Comparison of ENCODE assay signal across 20 mouse cellular contexts in the genomic region with DNA sequence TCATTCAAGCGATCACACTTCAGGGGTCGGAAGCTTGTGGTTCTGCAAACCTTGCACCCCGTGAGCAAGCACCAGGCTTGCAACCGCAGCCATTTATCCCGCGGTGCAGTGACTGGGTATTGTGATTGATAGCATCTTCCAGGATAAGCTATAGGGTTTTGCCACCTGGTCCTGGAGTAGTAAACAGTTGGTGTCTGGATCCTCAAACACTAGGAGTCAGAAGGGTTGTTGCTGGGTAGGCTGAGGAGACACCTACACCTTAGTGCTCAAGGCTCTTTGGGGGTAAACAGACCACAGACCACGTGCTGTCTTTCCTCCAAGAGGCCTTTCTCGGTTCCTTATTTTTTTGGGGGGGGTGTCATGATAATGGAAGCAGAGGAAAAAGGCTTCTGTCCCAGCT. TPM values are rescaled to one million over a fixed set of nuclear protein-coding genes. Genes with fewer than 3 reads are reported as not detected.
"Had no signal": no experiment of that assay in that cellular context is flagged by ENCODE, and none has a peak within 500 bp of the region (broad histone marks: within the 10 kb centered on the region; RNA-seq: fewer than 3 reads in every experiment).

No protein-coding gene starts in this region.

- ATAC-seq: intestine, postnatal 0 days; liver, postnatal 0 days had no signal

- DNase-seq: kidney, adult 8-10 months; kidney, postnatal 4 days; liver; liver, embryonic 13.5 days; liver, postnatal 0 days; lung, postnatal 14 days; midbrain, embryonic 14.5 days; right cerebral cortex, postnatal 4 days; spleen, adult 18-20 months; thymus, postnatal 4 days had no signal

RNA-seq across cellular contexts. Expression of a gene that starts 27.9 kb away (rescaled TPM):
- total RNA-seq: layer of hippocampus, adult 2 months; layer of hippocampus, postnatal 10 days had no signal
- polyA plus RNA-seq: kidney, postnatal 0 days; limb, embryonic 12.5 days; liver, embryonic 13.5 days; liver, postnatal 0 days; macrophage; midbrain, embryonic 10.5 days; midbrain, embryonic 14.5 days; neural tube, embryonic 11.5 days; neural tube, embryonic 15.5 days; thymus, postnatal 0 days had no signal
